Mouse (Mus musculus) small intestine, adult 2 months (tissue): ENCODE results near the gene Hsf2. TPM values are rescaled to one million over a fixed set of nuclear protein-coding genes. Genes with fewer than 3 reads are reported as not detected.

Source experiments
- H3K27ac ChIP-seq: fragments of 200-500 bp; 2 replicates; pipeline ENCODE4 v1.5.1; 2012; ENCODE audit warnings: low read depth, low read length, control low read depth, inconsistent platforms; ENCODE audit not compliant: insufficient read depth
- H3K27me3 ChIP-seq: fragments of 200-500 bp; 2 replicates; pipeline ENCODE4 v1.6.1; 2012; ENCODE audit warnings: mild to moderate bottlenecking, moderate library complexity, low read length, inconsistent platforms; ENCODE audit not compliant: control insufficient read depth, insufficient read depth
- H3K36me3 ChIP-seq: fragments of 200-500 bp; 2 replicates; pipeline ENCODE4 v1.6.1; 2012; ENCODE audit warnings: mild to moderate bottlenecking, low read length, control low read depth, inconsistent platforms; ENCODE audit not compliant: control insufficient read depth, insufficient read depth
- H3K4me1 ChIP-seq: fragments of 200-500 bp; 2 replicates; pipeline ENCODE4 v1.6.1; 2012; ENCODE audit warnings: low read length, inconsistent platforms, mixed read lengths; ENCODE audit not compliant: control insufficient read depth, insufficient read depth, insufficient read length
- H3K4me3 ChIP-seq: fragments of 200-500 bp; 2 replicates; pipeline ENCODE4 v1.5.1; 2012; ENCODE audit warnings: low read depth, mild to moderate bottlenecking, control low read depth, inconsistent platforms, low read length, moderate library complexity
- CTCF ChIP-seq: fragments of 200-500 bp; IDR thresholded peaks from 2 replicates; pipeline ENCODE4 v1.5.1; 2012; ENCODE audit warnings: low read depth, mild to moderate bottlenecking, control low read depth, inconsistent platforms, low read length, moderate library complexity, mixed read lengths; ENCODE audit not compliant: insufficient replicate concordance, insufficient read length; ENCODE audit errors: extremely low read depth
- POLR2A ChIP-seq: fragments of 200-500 bp; IDR thresholded peaks from 2 replicates; pipeline ENCODE4 v1.6.1; 2012; ENCODE audit warnings: low read depth, mild to moderate bottlenecking, control low read depth, inconsistent platforms, low read length, moderate library complexity
- WGBS: fragments of 180-500 bp; shearing (Covaris S2); methylation state at CpG from one replicate; pipeline ENCODE4 v1.1.7; 2018; 5-methylcytosine and 5-hydroxymethylcytosine counted together
- polyA plus RNA-seq: library from polyadenylated mRNA; depleted of rRNA; stranded (reverse); fragments of >200 nt; gene quantifications from 2 replicates; pipeline ENCODE4 v1.2.3, GENCODE M21; 2012

The Hsf2 gene
- polyA plus RNA-seq, 1 experiment = 0.53 TPM

- Histone ChIP-seq H3K4me1 (no peaks in the 10 kb centered on the region), H3K27me3 (no peaks in the 10 kb centered on the region), H3K27ac (no peak overlapping the region), H3K36me3 (no peaks in the 10 kb centered on the region), H3K4me3 (no peak overlapping the region)
- no peak for TF ChIP-seq CTCF
- no peak for TF ChIP-seq POLR2A
Observed at GRCm38 (mm10) chr10:57465768-57466167, 20.4 kb upstream of the Hsf2 start.

- TF ChIP-seq POLR2A = no peak
- no peak for TF ChIP-seq CTCF
Observed at GRCm38 (mm10) chr10:57477121-57477843, 8.9 kb upstream of the Hsf2 start.

GRCm38 (mm10) chr10:57481717-57482116, 4.5 kb upstream of the Hsf2 start:
- no peaks in the 10 kb centered on the region; the same call in 1 of the 2 replicates for H3K4me1 ChIP-seq
- TF ChIP-seq POLR2A = no peak
- no peak for TF ChIP-seq CTCF
- no peak overlapping the region for H3K27ac ChIP-seq
- no peaks in the 10 kb centered on the region for H3K27me3 ChIP-seq
- no peak overlapping the region for H3K4me3 ChIP-seq
- 48% methylated on average over 5 of the region's 5 CpGs for WGBS
- no peaks in the 10 kb centered on the region for H3K36me3 ChIP-seq

More at GRCm38 (mm10) chr10:57477121-57477843, 8.9 kb upstream of the Hsf2 start:
- Histone ChIP-seq H3K4me1 (no peaks in the 10 kb centered on the region), H3K27ac (no peak overlapping the region), H3K36me3 (no peaks in the 10 kb centered on the region), H3K4me3 (no peak overlapping the region), H3K27me3 (no peaks in the 10 kb centered on the region)
- WGBS = 80% methylated on average over 9 of the region's 9 CpGs

GRCm38 (mm10) chr10:57484741-57485140, 1.4 kb upstream of the Hsf2 start:
- no peak overlapping the region for H3K4me3 ChIP-seq
- H3K27me3 ChIP-seq = no peaks in the 10 kb centered on the region
- no peak overlapping the region for H3K27ac ChIP-seq
- 82% methylated on average over 3 of the region's 3 CpGs for WGBS
- no peaks in the 10 kb centered on the region for H3K36me3 ChIP-seq
- H3K4me1 ChIP-seq = no peaks in the 10 kb centered on the region; the same call in 1 of the 2 replicates
- TF ChIP-seq CTCF = no peak
- TF ChIP-seq POLR2A = no peak

GRCm38 (mm10) chr10:57486542-57487071, 422 bp downstream of the Hsf2 start:
- H3K27me3 ChIP-seq = no peaks in the 10 kb centered on the region
- no peak for TF ChIP-seq POLR2A
- TF ChIP-seq CTCF = no peak
- under 1% methylated on average over 65 of the region's 65 CpGs for WGBS

GRCm38 (mm10) chr10:57487201-57487600, 1.0 kb downstream of the Hsf2 start:
- 2% methylated on average over 8 of the region's 8 CpGs for WGBS
- H3K36me3 ChIP-seq = no peaks in the 10 kb centered on the region
- H3K4me1 ChIP-seq = no peaks in the 10 kb centered on the region; the same call in 1 of the 2 replicates
- TF ChIP-seq CTCF = no peak
- no peaks in the 10 kb centered on the region for H3K27me3 ChIP-seq
- no peak overlapping the region for H3K27ac ChIP-seq
- no peak overlapping the region for H3K4me3 ChIP-seq

More at GRCm38 (mm10) chr10:57486542-57487071, 422 bp downstream of the Hsf2 start:
- Histone ChIP-seq H3K4me1 (no peaks in the 10 kb centered on the region; the same call in 1 of the 2 replicates), H3K27ac (peak overlapping the region; percentile 40; the same call in 1 of the 2 replicates), H3K4me3 (peak overlapping the region; percentile 86), H3K36me3 (no peaks in the 10 kb centered on the region)

- H3K27ac ChIP-seq = no peak overlapping the region
- no peaks in the 10 kb centered on the region for H3K27me3 ChIP-seq
- TF ChIP-seq CTCF = no peak
- no peak for TF ChIP-seq POLR2A
- H3K36me3 ChIP-seq = no peaks in the 10 kb centered on the region
- no peaks in the 10 kb centered on the region; the same call in 1 of the 2 replicates for H3K4me1 ChIP-seq
- no peak overlapping the region for H3K4me3 ChIP-seq
Observed at GRCm38 (mm10) chr10:57488591-57488990, 2.4 kb downstream of the Hsf2 start.

- no peaks in the 10 kb centered on the region for H3K36me3 ChIP-seq
- no peak for TF ChIP-seq POLR2A
- no peak for TF ChIP-seq CTCF
- no peaks in the 10 kb centered on the region for H3K4me1 ChIP-seq
- H3K4me3 ChIP-seq = no peak overlapping the region
- H3K27ac ChIP-seq = no peak overlapping the region
- WGBS = 75% methylated on average over 2 of the region's 2 CpGs
- H3K27me3 ChIP-seq = no peaks in the 10 kb centered on the region
Observed at GRCm38 (mm10) chr10:57492050-57492449, 5.9 kb downstream of the Hsf2 start.
